Mouse (Mus musculus) hindbrain, postnatal 0 days (tissue): ENCODE results near the gene Spdye4a. TPM values are rescaled to one million over a fixed set of nuclear protein-coding genes. Genes with fewer than 3 reads are reported as not detected.

Source experiments
- ATAC-seq: fragments of 200-750 bp; cut with Nextera tagmentation; 2 replicates; pipeline ENCODE4 v1.8.0; 2017; ENCODE audit warnings: mild to moderate bottlenecking, moderate TSS enrichment, moderate library complexity
- DNase-seq: peaks from one replicate; pipeline ENCODE4 v3.0.0-alpha.2; 2015; ENCODE audit warnings: low spot score
- H3K27ac ChIP-seq: fragments of 300-500 bp; sonication (generic); 2 replicates; pipeline ENCODE4 v1.5.1; 2014; ENCODE audit warnings: mild to moderate bottlenecking
- H3K27me3 ChIP-seq: fragments of 300-500 bp; sonication (generic); 2 replicates; pipeline ENCODE4 v1.6.1; 2014; ENCODE audit warnings: low read length, mixed read lengths; ENCODE audit not compliant: insufficient read depth
- H3K36me3 ChIP-seq: fragments of 300-500 bp; sonication (generic); 2 replicates; pipeline ENCODE4 v1.6.1; 2014; ENCODE audit warnings: low read length, mixed read lengths; ENCODE audit not compliant: insufficient read depth
- H3K4me1 ChIP-seq: fragments of 300-500 bp; sonication (generic); 2 replicates; pipeline ENCODE4 v1.6.1; 2014; ENCODE audit warnings: antibody characterized with exemption, low read length, mixed read lengths; ENCODE audit not compliant: insufficient read depth
- H3K4me2 ChIP-seq: fragments of 300-500 bp; sonication (generic); 2 replicates; pipeline ENCODE4 v1.6.1; 2014; ENCODE audit warnings: low read depth, mild to moderate bottlenecking, low read length, moderate library complexity, mixed read lengths
- H3K4me3 ChIP-seq: fragments of 300-500 bp; sonication (generic); 2 replicates; pipeline ENCODE4 v1.5.1; 2014; ENCODE audit warnings: low read length
- H3K9ac ChIP-seq: fragments of 300-500 bp; sonication (generic); replicated peaks from 2 replicates; pipeline ENCODE4 v1.6.1; 2014; ENCODE audit warnings: mild to moderate bottlenecking, low read length, moderate library complexity, mixed read lengths
- H3K9me3 ChIP-seq: fragments of 300-500 bp; sonication (generic); 2 replicates; pipeline ENCODE4 v1.6.1; 2016; ENCODE audit warnings: low read length, mixed read lengths
- CTCF ChIP-seq: IDR thresholded peaks from 2 replicates; pipeline ENCODE4 v1.5.1; 2016; ENCODE audit warnings: antibody characterized with exemption, control low read depth, low read depth
- WGBS: fragments of 180-500 bp; shearing (Covaris S2); extraction: QIAGEN DNeasy Blood & Tissue Kit; methylation state at CpG from one replicate; pipeline ENCODE4 v1.1.7; 2014; 5-methylcytosine and 5-hydroxymethylcytosine counted together
- polyA plus RNA-seq: library from polyadenylated mRNA; unstranded; fragments of >200 nt; fragmentation: Nextera tagmentation; extraction: Ambion mirVana; gene quantifications from 2 replicates; pipeline ENCODE4 v1.2.1, GENCODE M21; 2015
- total RNA-seq: library from RNA; depleted of rRNA; stranded (reverse); fragments of >200 nt; gene quantifications from 2 replicates; pipeline ENCODE4 v1.2.3, GENCODE M21; 2014

Gene Spdye4a
- total and polyA plus RNA-seq, 2 experiments from 2014 or later: 0.84 TPM; not detected in 1

DNA sequence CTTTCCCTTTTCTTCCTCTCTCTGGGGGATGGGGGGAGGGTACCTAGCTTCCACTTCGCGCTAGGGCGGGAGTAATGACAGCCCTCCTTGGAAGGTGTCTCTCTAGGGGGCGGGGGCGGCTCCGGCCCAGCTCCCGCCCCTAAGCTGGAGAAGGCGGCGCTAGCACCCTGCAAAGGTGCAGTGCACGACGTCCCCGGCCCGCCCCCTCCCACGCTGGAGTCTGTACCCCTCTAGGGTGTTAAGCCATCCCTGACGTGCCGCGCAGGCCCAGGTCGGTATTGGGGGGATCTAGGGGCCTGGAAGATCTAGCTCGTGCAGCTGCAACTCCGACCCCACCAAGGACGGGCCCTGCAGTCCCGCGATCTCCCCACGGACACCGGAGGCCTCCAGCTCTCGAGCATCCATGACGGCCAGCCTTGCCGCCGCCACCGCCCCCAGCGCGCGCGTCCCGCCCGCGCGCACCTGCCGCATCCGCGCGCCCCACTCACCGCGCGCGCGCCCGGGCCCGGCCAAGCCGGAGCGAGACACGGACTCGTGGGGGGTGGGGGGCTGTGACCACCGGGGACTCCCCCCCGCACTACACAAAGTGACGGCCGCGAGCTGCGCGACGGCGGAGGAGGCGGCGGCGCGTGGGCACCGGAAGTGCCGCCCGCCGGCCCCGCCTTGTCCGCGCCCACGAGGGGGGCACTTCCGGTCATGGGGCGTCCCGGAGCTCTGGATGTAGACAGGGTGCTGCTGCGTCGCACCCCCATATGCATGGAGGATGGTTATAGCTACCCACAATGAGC lies 42.9 kb upstream of the Spdye4a start, which contains the start of gene Zfp316:
TSS of gene Zfp316 (minus strand) at position 660 of the 788 bp plus-strand sequence.
- H3K4me2 ChIP-seq: peak within 1 kb of the TSS; percentile 98
- H3K27me3 ChIP-seq: no peaks in the 10 kb centered on the region
- DNase-seq: peak; percentile 90
- H3K4me1 ChIP-seq: peaks cover 20% of the 10 kb centered on the region
- H3K27ac ChIP-seq: peak within 1 kb of the TSS; percentile 87
- under 1% methylated on average over 58 of the region's 79 CpGs for WGBS
- no peaks in the 10 kb centered on the region for H3K9me3 ChIP-seq
- H3K4me3 ChIP-seq: peak within 1 kb of the TSS; percentile 88
- peak; percentile 85 for ATAC-seq
- TF ChIP-seq CTCF: no peak
- no peaks in the 10 kb centered on the region for H3K36me3 ChIP-seq
- H3K9ac ChIP-seq: peak within 1 kb of the TSS; percentile 93

DNA sequence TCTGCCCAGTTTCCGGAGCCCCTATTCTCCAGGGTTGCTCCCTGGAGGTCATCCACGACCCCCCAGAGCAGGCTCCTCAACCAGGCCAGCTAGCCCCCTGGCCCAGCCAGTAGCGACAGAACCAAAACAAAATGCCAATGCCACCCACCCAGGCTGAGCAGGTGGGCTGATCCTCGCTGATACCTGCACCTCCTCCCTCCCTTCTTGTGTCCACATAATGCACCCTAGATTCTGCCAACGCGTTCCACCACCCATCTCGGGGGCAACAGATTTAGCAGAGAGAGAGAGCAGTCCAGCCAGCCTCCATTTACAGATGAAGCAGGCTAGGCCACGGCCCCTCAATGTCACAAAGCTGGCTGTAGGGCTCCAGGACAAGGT lies 42.3 kb upstream of the Spdye4a start:
- H3K9ac ChIP-seq: peak overlapping the region; percentile 93
- ATAC-seq: no peak; the same call in 1 of the 2 replicates
- WGBS: 12% methylated on average over 8 of the region's 8 CpGs

DNA sequence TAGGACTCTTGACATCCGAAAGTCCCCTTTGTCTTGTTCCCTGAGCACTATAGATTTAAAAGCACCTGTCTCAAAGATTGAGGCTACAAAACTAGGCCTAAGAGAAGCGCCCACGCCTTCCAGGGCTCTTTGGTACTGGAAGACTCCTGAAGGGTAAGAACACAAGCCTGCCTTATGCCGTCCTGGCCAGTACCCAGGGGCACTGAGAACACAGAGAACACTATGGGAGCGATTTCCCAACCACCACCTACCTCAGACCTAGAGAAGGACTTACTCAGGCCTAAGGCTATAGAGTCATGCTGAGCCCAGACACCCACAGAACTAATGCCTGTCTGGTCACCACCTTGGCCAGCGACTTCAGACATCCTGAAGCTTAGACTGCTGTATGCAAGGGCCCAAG lies 40.1 kb upstream of the Spdye4a start:
- no peak for TF ChIP-seq CTCF
- H3K27me3 ChIP-seq: no peaks in the 10 kb centered on the region
- ATAC-seq (no peak), DNase-seq (no peak)
- H3K9me3 ChIP-seq: no peaks in the 10 kb centered on the region
- H3K4me3 ChIP-seq: no peak overlapping the region
- H3K4me2 ChIP-seq: no peak overlapping the region
- H3K27ac ChIP-seq: no peak overlapping the region
- H3K4me1 ChIP-seq: peaks cover 20% of the 10 kb centered on the region
- H3K36me3 ChIP-seq: peaks cover 18% of the 10 kb centered on the region
- H3K9ac ChIP-seq: no peak overlapping the region
- WGBS: 90% methylated on average over 6 of the region's 6 CpGs

More for the DNA sequence above, 42.3 kb upstream of the Spdye4a start:
- no peak for DNase-seq
- Histone ChIP-seq H3K9me3 (no peaks in the 10 kb centered on the region), H3K36me3 (peaks cover under 1% of the 10 kb centered on the region; the same call in 1 of the 2 replicates), H3K27ac (peak overlapping the region; percentile 87), H3K4me2 (peak overlapping the region; percentile 98), H3K4me3 (peak overlapping the region; percentile 88), H3K27me3 (no peaks in the 10 kb centered on the region), H3K4me1 (peaks cover 20% of the 10 kb centered on the region)
- TF ChIP-seq CTCF: no peak

DNA sequence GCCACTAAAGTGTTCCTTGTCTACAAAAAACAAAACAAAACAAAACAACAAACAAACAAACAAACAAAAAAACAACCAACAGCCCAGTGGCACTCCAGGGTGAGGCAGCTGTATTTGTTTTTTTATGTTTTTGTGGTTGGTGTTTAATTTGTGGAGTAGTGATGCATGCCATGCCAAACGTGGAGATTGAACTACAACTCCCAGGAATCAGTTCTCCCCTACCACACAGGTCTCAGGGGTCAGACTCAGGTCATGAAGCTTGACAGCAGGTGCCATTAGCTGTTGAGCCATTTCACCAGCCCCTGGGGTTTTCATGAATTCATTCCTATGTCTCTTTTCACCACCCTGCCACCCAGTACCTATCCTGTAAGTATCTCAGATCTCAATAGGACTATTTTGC lies 38.7 kb upstream of the Spdye4a start:
- H3K4me3 ChIP-seq: no peak overlapping the region
- no peak for ATAC-seq
- no peak overlapping the region for H3K9ac ChIP-seq
- WGBS: 46% methylated on average over 1 of the region's 1 CpGs
- no peaks in the 10 kb centered on the region for H3K27me3 ChIP-seq
- TF ChIP-seq CTCF: no peak
- peaks cover 18% of the 10 kb centered on the region for H3K36me3 ChIP-seq
- H3K4me1 ChIP-seq: peaks cover 13% of the 10 kb centered on the region
- no peak for DNase-seq
- no peak overlapping the region for H3K27ac ChIP-seq
- no peaks in the 10 kb centered on the region for H3K9me3 ChIP-seq
- H3K4me2 ChIP-seq: no peak overlapping the region

DNA sequence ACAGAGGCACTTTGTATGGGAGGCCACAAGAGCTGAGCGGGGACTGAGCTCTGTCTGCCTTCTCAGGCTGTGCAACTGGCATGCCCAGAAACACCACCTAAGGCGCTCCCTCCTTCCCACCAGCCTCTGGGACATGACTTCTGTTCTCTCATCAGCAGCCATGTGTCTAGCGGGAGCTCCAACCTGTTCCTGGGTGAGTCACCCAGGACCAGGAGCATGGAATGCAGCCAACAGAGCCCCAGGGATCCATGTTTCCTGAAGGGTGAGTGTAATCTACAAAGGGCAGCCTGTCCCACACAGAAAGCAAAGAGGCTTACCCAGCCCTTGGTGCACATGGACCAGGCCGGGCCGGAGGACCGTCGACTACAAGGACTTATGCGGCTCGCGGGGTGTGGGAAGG lies 38.0 kb upstream of the Spdye4a start:
- peaks cover 19% of the 10 kb centered on the region for H3K36me3 ChIP-seq
- H3K9me3 ChIP-seq: no peaks in the 10 kb centered on the region
- H3K9ac ChIP-seq: no peak overlapping the region
- DNase-seq: no peak
- no peak for TF ChIP-seq CTCF
- H3K4me3 ChIP-seq: no peak overlapping the region
- H3K4me1 ChIP-seq: peaks cover 11% of the 10 kb centered on the region
- H3K27me3 ChIP-seq: no peaks in the 10 kb centered on the region
- H3K27ac ChIP-seq: no peak overlapping the region
- no peak overlapping the region for H3K4me2 ChIP-seq
- 90% methylated on average over 10 of the region's 10 CpGs for WGBS
- ATAC-seq: no peak

DNA sequence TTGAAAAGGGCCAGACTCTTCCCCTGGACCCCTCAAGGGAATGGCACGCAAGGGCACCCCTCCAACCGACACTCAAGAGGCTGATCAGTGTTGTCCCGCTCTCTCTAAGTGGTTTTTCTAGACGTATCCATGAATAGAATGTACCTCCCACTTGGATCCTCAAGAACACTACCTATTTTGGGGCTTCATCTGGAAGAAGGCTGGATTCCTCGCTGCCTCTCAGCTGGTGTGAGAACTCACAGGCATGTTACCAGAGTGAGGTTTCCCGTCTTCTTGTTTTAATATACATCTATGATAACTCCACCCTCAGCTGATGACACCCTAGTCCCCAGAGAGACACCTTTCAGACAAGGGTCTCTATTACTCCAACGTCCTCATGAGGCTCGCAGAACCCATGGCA lies 34.9 kb upstream of the Spdye4a start:
- Histone ChIP-seq H3K4me2 (no peak overlapping the region), H3K9me3 (no peaks in the 10 kb centered on the region), H3K9ac (no peak overlapping the region), H3K4me1 (no peaks in the 10 kb centered on the region), H3K27me3 (no peaks in the 10 kb centered on the region), H3K27ac (no peak overlapping the region), H3K4me3 (no peak overlapping the region), H3K36me3 (peaks cover 29% of the 10 kb centered on the region)
- DNase-seq (no peak), ATAC-seq (no peak)
- WGBS: 96% methylated on average over 8 of the region's 8 CpGs
- no peak for TF ChIP-seq CTCF

DNA sequence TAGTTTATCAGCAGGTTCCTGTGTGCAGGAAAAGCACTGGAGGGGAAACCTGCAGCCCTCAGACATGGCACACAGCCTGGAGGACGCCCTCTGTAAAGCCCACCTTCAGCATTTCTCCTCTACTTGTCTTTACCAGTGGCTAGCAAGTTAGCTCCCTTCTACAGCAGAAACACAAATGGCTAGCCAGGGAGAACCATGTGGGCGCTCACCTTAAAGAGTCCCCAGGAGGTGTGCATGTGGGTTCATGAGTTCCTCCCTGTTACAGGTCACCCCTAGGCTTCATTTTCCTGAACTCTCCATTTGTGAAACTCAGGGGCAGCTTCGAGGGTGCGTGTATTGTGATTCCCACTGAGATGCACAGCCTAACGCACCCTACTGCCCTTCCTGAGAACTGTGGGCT lies 29.1 kb upstream of the Spdye4a start:
- Histone ChIP-seq H3K36me3 (peaks cover 54% of the 10 kb centered on the region), H3K4me3 (no peak overlapping the region), H3K27me3 (no peaks in the 10 kb centered on the region; the same call in 1 of the 2 replicates), H3K9me3 (no peaks in the 10 kb centered on the region), H3K27ac (no peak overlapping the region), H3K4me1 (peaks cover 5% of the 10 kb centered on the region; the same call in 1 of the 2 replicates), H3K4me2 (no peak overlapping the region), H3K9ac (no peak overlapping the region)
- no peak for TF ChIP-seq CTCF
- DNase-seq (no peak), ATAC-seq (no peak)
- WGBS: 90% methylated on average over 5 of the region's 5 CpGs
